Mouse (Mus musculus) T-helper 2 cell (primary cell): ENCODE data around the gene Hspa1a.
"Not testable (repeated sequence)": the region's sequence is repeated elsewhere in the genome, so short reads cannot be mapped to it uniquely, and the experiment has no call there.

ENCODE experiments used
- in situ Hi-C: fragments of 300-600 bp; cut with MboI, MseI; formaldehyde crosslinking; loops from one replicate; pipeline ENCODE4 v1.15.1; 2025; ENCODE audit warnings: high pct_unique_total_duplicates

Gene Hspa1a

GRCm38 (mm10) chr17:34975581-34976492 is 3.9 kb upstream of the Hspa1a start:
- in situ Hi-C loops, result loop anchor here (25.0 kb wide), 1 partner anchor 1986 kb away; the partner anchor contains the start of genes Ppp1r11, Znrd1 and Znrd1as

DNA sequence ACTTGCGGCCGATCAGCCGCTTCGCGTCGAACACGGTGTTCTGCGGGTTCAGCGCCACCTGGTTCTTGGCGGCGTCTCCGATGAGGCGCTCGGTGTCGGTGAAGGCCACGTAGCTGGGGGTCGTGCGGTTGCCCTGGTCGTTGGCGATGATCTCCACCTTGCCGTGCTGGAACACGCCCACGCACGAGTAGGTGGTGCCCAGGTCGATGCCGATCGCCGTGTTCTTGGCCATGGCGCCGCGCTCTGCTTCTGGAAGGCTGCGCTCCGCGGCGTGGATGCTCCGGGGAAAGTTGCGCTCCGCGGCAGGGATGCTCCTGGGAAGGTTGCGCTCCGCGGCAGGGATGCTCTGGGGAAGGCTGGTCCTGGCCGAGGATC is 275 bp downstream of the Hspa1a start:
- in situ Hi-C loops, result not testable (repeated sequence)

- in situ Hi-C loops, result not testable (repeated sequence)
Observed at GRCm38 (mm10) chr17:34970850-34971249, 1.1 kb downstream of the Hspa1a start.

DNA sequence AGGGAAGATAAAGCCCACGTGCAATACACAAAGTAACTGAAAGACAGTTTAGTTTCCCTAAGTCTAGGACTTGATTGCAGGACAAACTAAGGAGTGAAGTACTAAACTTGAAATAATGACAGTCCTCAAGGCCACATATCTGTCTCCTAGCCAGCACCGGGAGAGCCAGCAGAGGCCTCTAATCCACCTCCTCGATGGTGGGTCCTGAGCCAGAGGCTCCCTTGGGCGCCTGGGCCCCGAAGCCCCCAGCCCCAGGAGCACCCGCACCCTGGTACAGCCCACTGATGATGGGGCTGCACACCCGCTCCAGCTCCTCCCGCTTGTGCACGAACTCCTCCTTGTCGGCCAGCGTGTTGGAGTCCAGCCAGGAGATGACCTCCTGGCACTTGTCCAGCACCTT is 2.1 kb downstream of the Hspa1a start, which contains the start of gene Gm20481:
Gene Gm20481, plus strand, starts transcription at position 91 of the 400 bp plus-strand sequence.
- in situ Hi-C loops, result not testable (repeated sequence)

GRCm38 (mm10) chr17:34965627-34966026 is 6.3 kb downstream of the Hspa1a start:
- in situ Hi-C loops, result no loop called here

GRCm38 (mm10) chr17:34964640-34965049 is 7.3 kb downstream of the Hspa1a start:
- in situ Hi-C loops, result no loop called here

DNA sequence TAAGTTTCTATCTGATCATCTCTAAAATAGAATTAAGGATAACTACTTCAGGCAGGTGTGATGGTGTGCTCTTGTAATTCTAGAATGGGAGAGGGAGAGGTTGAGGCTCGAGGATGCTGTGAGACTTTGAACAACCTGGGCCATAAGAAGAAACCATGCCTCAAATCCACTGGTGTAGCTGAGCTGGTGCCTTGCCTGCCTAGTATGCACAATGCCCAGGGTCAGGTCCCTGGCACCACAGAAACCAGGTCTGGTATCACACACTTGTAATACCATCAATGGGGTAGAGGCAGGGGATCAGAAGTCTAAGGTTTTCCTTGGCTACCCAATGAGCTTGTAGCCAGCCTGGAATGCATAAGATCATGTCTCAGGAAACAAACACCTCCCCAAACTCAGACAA is 9.1 kb downstream of the Hspa1a start:
- in situ Hi-C loops, result no loop called here

- in situ Hi-C loops, result no loop called here
Observed at GRCm38 (mm10) chr17:34962125-34962524, 9.8 kb downstream of the Hspa1a start.

DNA sequence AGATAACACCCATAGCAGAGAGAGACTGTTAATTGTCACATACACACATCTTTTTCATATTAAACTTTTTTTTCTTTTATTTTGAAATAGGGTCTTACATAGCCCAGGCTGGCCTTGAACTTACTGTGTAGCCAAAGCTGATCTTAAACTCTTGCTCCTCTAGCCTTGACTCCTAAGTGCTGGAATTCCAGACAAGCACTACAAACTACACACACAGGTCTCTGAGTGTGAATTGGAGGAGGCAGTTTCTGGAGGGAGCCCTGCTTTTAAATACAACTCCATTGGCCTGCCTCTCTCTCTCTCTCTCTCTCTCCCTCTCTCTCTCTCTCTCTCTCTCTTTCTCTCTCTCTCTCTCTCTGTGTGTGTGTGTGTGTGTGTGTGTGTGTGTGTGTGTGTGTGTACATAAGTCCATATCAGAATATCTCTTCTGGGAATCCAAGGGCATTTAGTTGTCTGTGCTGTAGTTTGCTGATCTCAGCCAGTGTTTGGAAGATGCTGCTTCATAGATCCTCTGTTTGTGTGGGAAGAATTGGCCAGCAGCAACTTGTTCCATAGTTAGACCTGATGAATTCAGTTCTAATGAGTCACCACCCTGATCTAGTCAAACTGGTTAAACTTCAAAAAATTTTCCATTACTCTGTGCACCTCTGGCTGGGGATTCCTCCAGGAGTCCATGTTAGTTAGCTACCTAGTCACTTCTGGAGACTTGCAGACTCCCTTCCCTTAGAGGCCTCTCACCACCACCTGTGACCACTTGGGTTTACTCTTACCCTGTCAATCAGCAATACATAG is 11.1 kb downstream of the Hspa1a start:
- in situ Hi-C loops, result no loop called here

DNA sequence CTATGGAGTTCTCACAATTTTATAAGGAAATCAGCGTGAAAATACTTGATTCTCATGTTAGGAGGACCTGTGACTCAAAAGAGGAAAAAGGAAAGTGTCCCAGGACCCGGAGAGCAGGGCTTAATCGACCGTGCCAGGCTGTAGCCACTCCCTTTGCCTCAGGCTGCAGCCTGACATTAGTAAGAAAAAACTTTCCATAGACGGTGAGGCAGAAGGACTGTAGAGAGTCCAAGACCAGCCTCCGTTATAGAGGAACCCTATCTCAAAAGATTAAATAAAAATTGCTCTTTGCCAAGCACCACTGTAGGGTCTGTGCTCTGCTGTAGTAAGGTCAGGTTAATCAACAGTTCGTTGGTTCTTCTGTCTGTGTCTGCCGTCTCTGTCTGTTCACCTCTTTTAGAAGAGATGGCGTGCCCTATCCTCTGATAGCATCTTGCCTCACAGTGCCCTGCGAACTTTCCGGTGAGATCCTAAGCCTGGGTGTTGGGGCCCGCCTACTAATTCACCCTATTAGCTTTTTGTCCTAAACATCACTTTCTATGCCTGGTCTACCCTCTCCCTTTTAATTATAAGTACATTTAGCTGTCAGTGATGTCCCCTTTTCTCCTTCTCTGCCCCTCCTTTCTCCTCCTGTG is 12.0 kb downstream of the Hspa1a start:
- in situ Hi-C loops, result no loop called here

DNA sequence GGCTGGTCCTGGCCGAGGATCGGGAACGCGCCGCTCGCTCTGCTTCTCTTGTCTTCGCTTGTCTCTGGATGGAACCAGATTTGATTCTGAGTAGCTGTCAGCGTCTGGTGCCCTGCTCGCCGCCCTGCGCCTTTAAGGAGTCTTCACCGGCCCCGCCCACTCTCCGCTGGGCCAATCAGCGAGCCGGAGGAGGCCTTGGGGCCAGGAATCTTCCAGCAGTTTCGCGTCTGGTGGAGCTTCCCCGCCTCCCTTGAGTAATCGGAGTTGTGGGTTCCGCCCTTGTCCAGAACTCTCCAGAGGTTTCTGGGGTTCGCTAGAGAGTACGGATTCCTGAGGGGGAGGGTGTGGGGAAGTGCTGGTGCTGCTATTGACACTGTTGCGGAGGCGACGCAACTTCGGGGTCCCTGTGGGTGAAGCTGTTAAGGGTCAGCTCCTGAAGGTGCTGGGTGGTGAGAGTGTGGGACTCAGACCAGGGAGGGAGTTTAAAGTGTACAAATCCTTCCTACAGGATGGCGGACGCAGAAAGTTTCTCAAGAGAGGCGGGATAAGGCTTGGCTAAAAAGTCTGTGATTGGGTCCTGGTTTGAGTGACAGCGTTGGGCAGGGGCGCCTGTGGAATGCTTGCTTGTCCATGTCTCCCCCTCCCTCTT is 12.7 kb downstream of the Hspa1a start, which contains the start of gene Hspa1b:
Gene Hspa1b, minus strand, starts transcription at position 109 of the 649 bp plus-strand sequence.
- in situ Hi-C loops, result not testable (repeated sequence)

DNA sequence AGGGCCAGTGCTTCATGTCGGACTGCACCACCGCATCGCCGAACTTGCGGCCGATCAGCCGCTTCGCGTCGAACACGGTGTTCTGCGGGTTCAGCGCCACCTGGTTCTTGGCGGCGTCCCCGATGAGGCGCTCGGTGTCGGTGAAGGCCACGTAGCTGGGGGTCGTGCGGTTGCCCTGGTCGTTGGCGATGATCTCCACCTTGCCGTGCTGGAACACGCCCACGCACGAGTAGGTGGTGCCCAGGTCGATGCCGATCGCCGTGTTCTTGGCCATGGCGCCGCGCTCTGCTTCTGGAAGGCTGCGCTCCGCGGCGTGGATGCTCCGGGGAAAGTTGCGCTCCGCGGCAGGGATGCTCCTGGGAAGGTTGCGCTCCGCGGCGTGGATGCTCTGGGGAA is 13.2 kb downstream of the Hspa1a start:
- in situ Hi-C loops, result not testable (repeated sequence)

GRCm38 (mm10) chr17:34957966-34958365 is 14.0 kb downstream of the Hspa1a start:
- in situ Hi-C loops, result not testable (repeated sequence)

DNA sequence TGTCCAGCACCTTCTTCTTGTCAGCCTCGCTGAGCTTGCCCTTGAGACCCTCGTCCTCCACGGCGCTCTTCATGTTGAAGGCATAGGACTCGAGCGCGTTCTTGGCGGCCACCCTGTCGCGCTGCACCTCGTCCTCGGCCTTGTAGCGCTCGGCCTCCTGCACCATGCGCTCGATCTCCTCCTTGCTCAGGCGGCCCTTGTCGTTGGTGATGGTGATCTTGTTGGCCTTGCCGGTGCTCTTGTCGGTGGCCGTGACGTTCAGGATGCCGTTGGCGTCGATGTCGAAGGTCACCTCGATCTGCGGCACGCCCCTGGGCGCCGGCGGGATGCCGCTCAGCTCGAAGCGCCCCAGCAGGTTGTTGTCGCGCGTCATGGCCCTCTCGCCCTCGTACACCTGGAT is 14.7 kb downstream of the Hspa1a start:
- in situ Hi-C loops, result not testable (repeated sequence)

GRCm38 (mm10) chr17:34956340-34956739 is 15.6 kb downstream of the Hspa1a start:
- in situ Hi-C loops, result no loop called here

GRCm38 (mm10) chr17:34955884-34956283 is 16.1 kb downstream of the Hspa1a start:
- in situ Hi-C loops, result no loop called here

GRCm38 (mm10) chr17:34954831-34955230 is 17.1 kb downstream of the Hspa1a start:
- in situ Hi-C loops, result no loop called here

DNA sequence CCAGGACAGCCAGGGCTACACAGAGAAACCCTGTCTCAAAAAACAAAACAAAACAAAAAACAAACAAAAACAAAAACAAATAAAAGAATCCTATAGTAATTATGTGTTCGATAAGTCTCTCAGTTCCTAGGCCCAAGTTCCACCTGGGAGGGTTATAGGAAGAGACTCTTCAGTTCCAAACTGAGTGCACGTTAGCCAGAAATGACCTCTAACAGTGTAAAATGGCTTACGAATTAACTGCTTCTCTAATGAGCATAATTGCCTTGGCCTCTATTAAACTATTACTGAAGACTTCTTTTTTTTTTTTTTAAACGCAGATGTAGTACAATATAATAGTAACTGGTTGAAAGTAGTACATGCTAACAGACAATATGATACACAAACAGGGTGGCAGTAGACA is 18.1 kb downstream of the Hspa1a start:
- in situ Hi-C loops, result no loop called here

GRCm38 (mm10) chr17:34953258-34953657 is 18.7 kb downstream of the Hspa1a start:
- in situ Hi-C loops, result no loop called here

GRCm38 (mm10) chr17:34952378-34953040 is 19.4 kb downstream of the Hspa1a start:
- in situ Hi-C loops, result no loop called here
